Mouse (Mus musculus): ENCODE measurements around the gene Stx5a.
A peak's percentile ranks its signal among the peaks of the same experiment; 100 is the strongest.

DNA sequence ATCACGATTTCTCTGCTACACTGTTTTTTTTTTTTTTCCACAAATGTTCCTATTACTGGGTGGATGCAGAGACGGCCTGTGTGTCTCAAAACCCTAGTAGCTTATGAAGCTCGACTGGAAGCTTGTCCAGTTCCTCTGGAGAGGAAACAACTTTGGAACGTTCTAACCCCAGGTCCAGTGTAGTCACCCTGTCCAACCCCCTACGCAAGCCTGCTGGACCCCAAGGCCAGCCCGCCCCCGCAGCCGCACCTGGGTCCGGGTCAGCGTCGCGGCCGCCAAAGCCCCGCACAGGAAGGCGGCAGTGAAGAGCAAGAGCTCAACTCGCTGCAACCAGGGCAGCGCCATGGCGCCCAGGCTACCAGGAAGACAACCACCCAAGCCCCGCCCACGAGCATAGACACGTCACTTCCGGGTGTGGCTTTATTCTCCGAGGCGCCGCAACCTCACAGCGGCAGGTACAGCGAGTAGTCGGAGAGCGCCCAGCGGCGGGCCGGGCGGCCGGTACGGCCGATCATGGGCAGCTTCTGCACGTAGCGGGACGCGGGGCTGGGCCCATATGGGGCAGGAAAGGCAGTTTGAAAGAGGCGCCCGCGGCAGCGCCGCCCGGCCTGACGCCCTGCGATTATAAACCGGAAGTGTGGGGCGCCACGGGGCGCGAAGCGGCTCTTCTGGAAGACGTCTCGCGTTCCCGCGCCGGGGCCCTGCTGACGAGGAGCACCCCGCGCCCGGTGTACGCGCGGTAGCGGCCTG lies 33.0 kb downstream of the Stx5a start, which contains the start of gene Tmem179b:
- TF ChIP-seq CTCF (IDR thresholded peaks at IDR 0.05; ENCODE audit: extremely low read depth, insufficient read length, insufficient replicate concordance, low read depth, low read length) = no peak
- TF ChIP-seq POLR2A (IDR thresholded peaks at IDR 0.05; ENCODE audit: low read depth, low read length) = peak; percentile 87

Measured in small intestine, adult 2 months (tissue).